Mouse (Mus musculus) central nervous system, embryonic 18 days (tissue): ENCODE results near the gene Prr23a1. TPM values are rescaled to one million over a fixed set of nuclear protein-coding genes. Genes with fewer than 3 reads are reported as not detected.

Experiments
- polyA plus RNA-seq: library from polyadenylated mRNA; depleted of rRNA; stranded (reverse); fragments of >200 nt; gene quantifications from 2 replicates; pipeline ENCODE4 v1.2.3, GENCODE M21; 2012; rRNA removed

Gene Prr23a1
- polyA plus RNA-seq: 0.11 TPM in 1 of 2 replicates, not detected in the other

DNA sequence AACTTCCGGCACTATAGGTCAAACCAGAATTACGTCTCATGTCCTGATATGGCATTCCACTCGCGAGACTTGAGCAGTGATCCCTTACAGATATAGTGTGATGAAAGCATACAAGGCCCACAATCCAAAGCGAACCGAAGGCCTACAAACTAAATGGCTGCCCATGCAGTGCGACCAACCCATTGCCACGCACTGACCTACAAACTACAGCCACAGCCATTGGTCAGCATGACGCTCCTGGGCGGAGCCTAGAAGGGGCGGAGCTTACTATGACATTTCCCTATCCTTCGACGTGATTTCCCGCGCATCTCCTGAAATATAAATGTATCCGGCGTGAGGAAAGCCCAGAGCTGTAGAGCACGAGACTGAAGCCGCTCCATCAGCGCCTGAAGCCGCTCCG lies at the start of gene Prr23a1:
Prr23a1 (plus strand) TSS at position 387 of the 400 bp plus-strand sequence.

DNA sequence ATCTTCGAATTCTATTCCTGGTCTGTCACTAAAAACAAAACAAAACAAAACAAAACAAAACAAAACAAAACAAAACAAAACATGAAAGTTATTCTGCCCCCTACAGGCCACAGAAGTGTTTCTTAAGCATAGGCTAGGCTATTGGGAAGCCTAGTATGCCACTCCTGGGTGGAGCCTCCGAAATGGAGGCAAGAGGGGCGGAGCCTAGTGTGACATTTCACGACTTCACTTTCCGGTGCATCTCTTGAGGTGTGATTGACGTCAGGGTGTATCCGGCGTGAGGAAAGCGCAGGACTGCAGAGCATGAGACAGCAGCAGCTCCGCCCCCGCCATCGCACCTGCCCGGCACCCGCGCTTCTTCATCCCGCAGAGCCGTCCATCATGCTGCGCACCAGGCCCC lies 13.9 kb downstream of the Prr23a1 start, which contains the start of gene Prr23a2:
Prr23a2 (plus strand) TSS at position 285 of the 400 bp plus-strand sequence.

DNA sequence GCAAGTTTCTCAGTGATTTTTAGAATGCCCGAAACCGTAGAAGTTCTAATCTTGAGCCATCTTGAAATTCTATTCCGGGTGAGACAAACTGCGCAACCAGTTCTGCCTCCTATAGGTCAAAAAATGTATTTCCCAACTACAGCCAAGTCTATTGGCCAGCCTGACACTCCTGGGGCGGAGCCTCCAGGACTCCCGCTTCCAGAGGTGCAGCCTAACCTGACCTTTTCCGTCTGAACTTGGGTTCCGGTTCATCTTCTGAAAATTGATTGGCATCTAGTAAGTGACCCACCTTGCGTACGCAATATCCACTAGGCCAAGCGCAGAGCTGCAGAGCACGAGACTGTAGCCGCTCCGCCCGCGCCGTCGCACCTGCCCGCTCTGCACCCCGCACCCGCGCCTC lies 22.3 kb downstream of the Prr23a1 start, which contains the start of gene Prr23a3:
Prr23a3 (plus strand) TSS at position 197 of the 400 bp plus-strand sequence.

Other genes with a start within 250 kb of the Prr23a1 start
- gene Mrps22, start 240.8 kb upstream of the Prr23a1 start, polyA plus RNA-seq: 37.5 and 42.9 TPM in 2 replicates
- not detected in 2 replicates for gene Prr23a2, start 14.0 kb downstream of the Prr23a1 start, polyA plus RNA-seq
- not detected in 2 replicates for gene Prr23a3, start 22.3 kb downstream of the Prr23a1 start, polyA plus RNA-seq
- gene 7420426K07Rik, start 60.6 kb downstream of the Prr23a1 start, polyA plus RNA-seq: not detected in 2 replicates
- gene Foxl2, start 112.8 kb downstream of the Prr23a1 start, polyA plus RNA-seq: 0.20 and 0.22 TPM in 2 replicates
- 33.8 and 34.7 TPM in 2 replicates for gene Faim, start 143.9 kb downstream of the Prr23a1 start, polyA plus RNA-seq
- 0.09 and 0.13 TPM in 2 replicates for gene Gm1123, start 193.2 kb downstream of the Prr23a1 start, polyA plus RNA-seq